Mouse (Mus musculus): ENCODE results near the gene Rorc. TPM values are rescaled to one million over a fixed set of nuclear protein-coding genes. Genes with fewer than 3 reads are reported as not detected.

Rorc gene
- total and polyA plus RNA-seq, 3 experiments = 0.47 to 1.2 (median 1.2) TPM

GRCm38 (mm10) chr3:94360812-94361211 is 11.8 kb upstream of the Rorc start:
- dilution Hi-C loops (cut with MboI; ENCODE audit: extremely low pct_ligation_motif_present, extremely low pct_unique_long_range_greater_than_20kb, low sequenced_read_pairs) (no loop called here), in situ Hi-C loops (cut with MboI; ENCODE audit: low pct_ligation_motif_present, low pct_unique_long_range_greater_than_20kb, low sequenced_read_pairs) (no loop called here)
- Histone ChIP-seq H3K79me2 (replicated peaks; ENCODE audit: control insufficient read depth, extremely low read depth, insufficient read depth, poor library complexity, severe bottlenecking) (no peaks in the 10 kb centered on the region), H3K4me1 (ENCODE audit: control insufficient read depth in 1 of 2, insufficient read depth in 2 of 2) (peaks cover 0 to 1% of the 10 kb centered on the region in 2 experiments; a peak in 2 of 4 replicates), H3K4me3 (replicated peaks in 1 of 3; ENCODE audit: low read depth in 2 of 3, low read length in 2 of 3, poor library complexity in 1 of 3) (no peak overlapping the region), H3K36me3 (replicated peaks in 1 of 2; ENCODE audit: control insufficient read depth in 1 of 2, insufficient read depth in 1 of 2, low read length in 1 of 2) (peaks cover 0 to 11% of the 10 kb centered on the region in 2 experiments), H3K9ac (ENCODE audit: insufficient read depth, low read depth) (no peak overlapping the region), H3K27me3 (replicated peaks) (no peaks in the 10 kb centered on the region), H3K4me2 (ENCODE audit: insufficient read depth, low read depth, poor library complexity, severe bottlenecking) (no peak overlapping the region), H3K9me3 (replicated peaks; ENCODE audit: low read length) (peaks cover 10% of the 10 kb centered on the region), H3K27ac (ENCODE audit: insufficient read depth, low read depth) (no peak overlapping the region)
- no peak for DNase-seq (ENCODE audit: extremely low read depth)
- no peak for TF ChIP-seq EP300 (IDR thresholded peaks at IDR 0.05; ENCODE audit: low read length)
- no peak for TF ChIP-seq MAX (IDR thresholded peaks at IDR 0.05; ENCODE audit: low read length)
- TF ChIP-seq RAD21 (IDR thresholded peaks at IDR 0.05; ENCODE audit: low read depth, low read length) = peak; percentile 19
- TF ChIP-seq SMC3 (IDR thresholded peaks at IDR 0.05; ENCODE audit: low read depth, low read length) = peak; percentile 30; the same call in 1 of the 2 replicates
- peak in 1 of 2 experiments; percentile 38; a peak in 2 of 4 replicates for TF ChIP-seq CTCF (conservative IDR thresholded peaks at IDR 0.05 in 1 of 2, IDR thresholded peaks at IDR 0.05 in 1 of 2; ENCODE audit: low read depth in 2 of 2, low read length in 2 of 2)

- H3K27me3 ChIP-seq (replicated peaks) = no peaks in the 10 kb centered on the region
- peaks cover 0 to 9% of the 10 kb centered on the region in 2 experiments; a peak in 2 of 4 replicates for H3K4me1 ChIP-seq (ENCODE audit: control insufficient read depth in 1 of 2, insufficient read depth in 2 of 2)
- peaks cover 0 to 11% of the 10 kb centered on the region in 2 experiments for H3K36me3 ChIP-seq (replicated peaks in 1 of 2; ENCODE audit: control insufficient read depth in 1 of 2, insufficient read depth in 1 of 2, low read length in 1 of 2)
- in situ Hi-C loops (cut with MboI; ENCODE audit: low pct_ligation_motif_present, low pct_unique_long_range_greater_than_20kb, low sequenced_read_pairs) (no loop called here), dilution Hi-C loops (cut with MboI; ENCODE audit: extremely low pct_ligation_motif_present, extremely low pct_unique_long_range_greater_than_20kb, low sequenced_read_pairs) (no loop called here)
- no peak for DNase-seq (ENCODE audit: extremely low read depth)
- H3K79me2 ChIP-seq (replicated peaks; ENCODE audit: control insufficient read depth, extremely low read depth, insufficient read depth, poor library complexity, severe bottlenecking) = no peaks in the 10 kb centered on the region
- H3K9ac ChIP-seq (ENCODE audit: insufficient read depth, low read depth) = no peak within 1 kb of the TSS
- no peak for TF ChIP-seq RCOR1 (conservative IDR thresholded peaks at IDR 0.05; ENCODE audit: low read depth, low read length)
- TF ChIP-seq POLR2AphosphoS2 (IDR thresholded peaks at IDR 0.05; ENCODE audit: low read depth, low read length) = no peak
- no peak for TF ChIP-seq TCF12 (IDR thresholded peaks at IDR 0.05; ENCODE audit: low read depth, low read length)
- no peak for TF ChIP-seq RAD21 (IDR thresholded peaks at IDR 0.05; ENCODE audit: low read depth, low read length)
- no peak for TF ChIP-seq NRF1 (IDR thresholded peaks at IDR 0.05; ENCODE audit: low read depth, low read length)
- no peak for TF ChIP-seq POLR2A (IDR thresholded peaks at IDR 0.05; ENCODE audit: low read depth, low read length)
- no peak for TF ChIP-seq GABPA (IDR thresholded peaks at IDR 0.05; ENCODE audit: insufficient replicate concordance, low read depth, low read length)
- TF ChIP-seq CHD1 (IDR thresholded peaks at IDR 0.05; ENCODE audit: low read depth, low read length) = no peak
- TF ChIP-seq E2F4 (IDR thresholded peaks at IDR 0.05; ENCODE audit: insufficient replicate concordance, low read depth, low read length) = no peak
- no peak for TF ChIP-seq IRF4 (IDR thresholded peaks at IDR 0.05; ENCODE audit: low read depth, low read length)
- no peak for TF ChIP-seq UBTF (IDR thresholded peaks at IDR 0.05; ENCODE audit: low read depth, low read length)
- TF ChIP-seq ETS1 (conservative IDR thresholded peaks at IDR 0.05; ENCODE audit: low read depth, low read length) = no peak
- no peak for TF ChIP-seq HCFC1 (IDR thresholded peaks at IDR 0.05; ENCODE audit: low read depth, low read length)
- no peak within 1 kb of the TSS for H3K4me2 ChIP-seq (ENCODE audit: insufficient read depth, low read depth, poor library complexity, severe bottlenecking)
- H3K9me3 ChIP-seq (replicated peaks; ENCODE audit: low read length) = peaks cover 10% of the 10 kb centered on the region
- H3K27ac ChIP-seq (ENCODE audit: insufficient read depth, low read depth) = no peak within 1 kb of the TSS
- H3K4me3 ChIP-seq (replicated peaks in 1 of 3; ENCODE audit: low read depth in 2 of 3, low read length in 2 of 3, poor library complexity in 1 of 3) = no peak within 1 kb of the TSS
These were observed 10.5 kb upstream of the Rorc start, which contains the start of gene C2cd4d for GRCm38 (mm10) chr3:94362138-94362537. Gene C2cd4d (plus strand): TSS chr3:94362438.
